Mouse (Mus musculus) neutrophil, adult 5-6 weeks (primary cell): Measurements from ENCODE around the gene Gm49369. TPM values are rescaled to one million over a fixed set of nuclear protein-coding genes. Genes with fewer than 3 reads are reported as not detected.

Source experiments
- ATAC-seq: fragments of 151-379, 151-347 bp; 2 replicates; pipeline ENCODE4 v1.8.0; 2017; ENCODE audit warnings: mild to moderate bottlenecking, moderate TSS enrichment; ENCODE audit not compliant: insufficient number of reproducible peaks, poor library complexity, low FRiP score, severe bottlenecking; ENCODE audit errors: extremely low read depth
- total RNA-seq: library from RNA; stranded (forward); fragments of 200-1000 nt; gene quantifications from 2 replicates; pipeline ENCODE4 v1.2.3, GENCODE M21; 2017

The Gm49369 gene
- total RNA-seq, 1 experiment from 2014 or later, result 495 TPM

- ATAC-seq, result peak; percentile 56
Observed at GRCm38 (mm10) chr7:142398052-142398451, 15.6 kb upstream of the Gm49369 start.

GRCm38 (mm10) chr7:142396611-142397010 lies 14.1 kb upstream of the Gm49369 start:
- ATAC-seq, result no peak

GRCm38 (mm10) chr7:142395472-142395871 lies 13.0 kb upstream of the Gm49369 start:
- ATAC-seq, result no peak

GRCm38 (mm10) chr7:142394261-142395190 lies 12.1 kb upstream of the Gm49369 start:
- ATAC-seq, result no peak

GRCm38 (mm10) chr7:142393191-142393590 lies 10.7 kb upstream of the Gm49369 start:
- peak; percentile 47; the same call in 1 of the 2 replicates for ATAC-seq

GRCm38 (mm10) chr7:142391609-142392008 lies 9.1 kb upstream of the Gm49369 start:
- ATAC-seq, result no peak

- ATAC-seq, result no peak
Observed at GRCm38 (mm10) chr7:142391108-142391507, 8.6 kb upstream of the Gm49369 start.

- ATAC-seq, result no peak
Observed at GRCm38 (mm10) chr7:142389961-142390650, 7.6 kb upstream of the Gm49369 start.

GRCm38 (mm10) chr7:142388740-142389139 lies 6.3 kb upstream of the Gm49369 start:
- no peak for ATAC-seq

GRCm38 (mm10) chr7:142388198-142388597 lies 5.7 kb upstream of the Gm49369 start:
- ATAC-seq, result no peak

- ATAC-seq, result peak; percentile 62
Observed at GRCm38 (mm10) chr7:142387419-142388148, 5.1 kb upstream of the Gm49369 start, which contains the start of gene Ctsd. Gene Ctsd (minus strand): TSS chr7:142388038.

GRCm38 (mm10) chr7:142386621-142387201 lies 4.2 kb upstream of the Gm49369 start:
- ATAC-seq, result no peak

- ATAC-seq, result no peak
Observed at GRCm38 (mm10) chr7:142385742-142386403, 3.4 kb upstream of the Gm49369 start.

- ATAC-seq, result no peak
Observed at GRCm38 (mm10) chr7:142384306-142384705, 1.8 kb upstream of the Gm49369 start.

GRCm38 (mm10) chr7:142381175-142381574 lies 1.3 kb downstream of the Gm49369 start:
- no peak for ATAC-seq

- no peak for ATAC-seq
Observed at GRCm38 (mm10) chr7:142379186-142379585, 3.3 kb downstream of the Gm49369 start.

- no peak for ATAC-seq
Observed at GRCm38 (mm10) chr7:142377233-142377925, 5.1 kb downstream of the Gm49369 start.

GRCm38 (mm10) chr7:142376096-142376495 lies 6.4 kb downstream of the Gm49369 start:
- ATAC-seq, result no peak
